Mouse (Mus musculus) kidney, adult 9 months (tissue): ENCODE measurements around the gene Ppp4r3b.

Source experiments
- DNase-seq: peaks from one replicate; pipeline ENCODE4 v3.0.0; 2022

The Ppp4r3b gene

DNA sequence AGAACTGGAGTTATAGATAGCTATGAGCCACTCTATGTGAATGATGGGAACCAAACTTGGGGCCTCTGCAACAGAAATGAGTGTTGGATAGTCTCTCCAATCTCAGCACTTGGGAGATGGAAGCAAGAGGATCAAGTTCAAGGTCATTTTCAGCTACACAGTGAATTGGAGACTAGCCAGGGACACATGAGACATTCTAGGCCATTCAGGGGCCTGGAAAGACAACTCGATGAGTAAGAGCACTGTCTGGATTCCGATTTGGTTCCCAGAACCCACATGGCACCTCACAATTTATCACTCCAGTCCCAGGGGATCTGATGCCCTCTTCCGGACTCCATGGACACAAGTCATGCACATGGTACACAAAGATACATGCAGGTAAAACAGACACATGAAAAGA, 65.9 kb downstream of the Ppp4r3b start:
- no peak for DNase-seq

- no peak for DNase-seq
Measured at GRCm38 (mm10) chr11:29239353-29239752, 66.7 kb downstream of the Ppp4r3b start.

DNA sequence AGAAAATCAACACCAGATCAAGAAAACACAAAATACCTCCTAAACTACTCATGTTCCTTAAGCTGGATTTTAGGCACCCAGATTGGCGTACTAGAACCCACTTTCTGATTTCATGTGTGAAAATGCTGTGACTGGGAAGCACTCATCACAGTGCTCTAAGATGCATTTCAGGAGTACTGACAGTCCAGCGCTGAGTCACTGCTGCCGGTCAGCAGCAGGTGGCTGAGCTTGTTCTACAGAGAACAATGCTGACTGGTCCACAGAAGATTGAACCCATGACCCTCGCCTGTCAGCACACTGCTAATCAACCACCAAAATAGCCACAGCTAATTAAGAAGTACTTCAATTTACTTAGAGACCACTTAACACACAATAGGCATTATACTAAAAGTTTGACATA, 69.3 kb downstream of the Ppp4r3b start:
- DNase-seq: no peak

DNA sequence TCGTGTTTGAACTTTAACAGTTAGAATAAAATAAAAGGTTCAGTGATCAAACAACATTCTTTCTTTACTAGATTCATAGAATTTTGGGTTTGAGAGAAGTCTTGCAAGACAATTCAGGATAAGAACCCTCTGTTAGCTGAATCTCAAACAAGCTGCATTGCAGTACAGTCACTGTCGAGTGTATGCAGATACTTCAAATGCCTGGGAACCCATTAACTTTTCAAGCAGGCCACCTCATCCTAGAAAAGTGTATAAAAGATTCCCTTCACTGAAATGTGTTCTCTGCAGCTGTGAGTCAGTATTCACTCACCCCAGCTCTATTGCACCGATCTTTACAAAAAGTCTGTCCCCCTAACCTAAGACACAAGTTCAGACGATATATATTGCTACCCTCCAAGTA, 73.3 kb downstream of the Ppp4r3b start:
- DNase-seq: no peak

GRCm38 (mm10) chr11:29246883-29247650, 74.4 kb downstream of the Ppp4r3b start, which contains the start of gene Cfap36:
Gene Cfap36 (minus strand): TSS chr11:29247409.
- peak; percentile 96 for DNase-seq

DNA sequence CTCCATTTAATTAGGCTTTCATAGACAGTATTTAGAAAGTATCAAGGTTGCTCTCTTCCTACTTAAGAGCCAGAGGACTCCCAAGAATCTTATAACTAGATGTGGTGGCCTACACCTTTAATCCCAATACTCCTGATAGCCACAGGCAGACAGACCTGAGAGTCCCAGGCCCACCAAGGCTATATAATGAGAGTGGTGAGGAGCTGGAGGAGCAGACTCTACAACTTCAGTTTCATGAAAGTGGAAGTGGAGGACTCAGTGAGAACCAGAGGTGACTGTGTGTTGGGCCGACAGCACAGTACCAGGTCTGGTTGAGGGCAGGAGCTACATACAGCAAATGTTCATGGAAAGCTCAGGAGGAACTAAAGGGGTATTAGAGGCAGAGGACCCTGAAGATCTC, 75.0 kb downstream of the Ppp4r3b start:
- DNase-seq: peak; percentile 16

GRCm38 (mm10) chr11:29248386-29248785, 75.7 kb downstream of the Ppp4r3b start:
- no peak for DNase-seq

- DNase-seq: no peak
Measured at GRCm38 (mm10) chr11:29254643-29255042, 82.0 kb downstream of the Ppp4r3b start.

DNA sequence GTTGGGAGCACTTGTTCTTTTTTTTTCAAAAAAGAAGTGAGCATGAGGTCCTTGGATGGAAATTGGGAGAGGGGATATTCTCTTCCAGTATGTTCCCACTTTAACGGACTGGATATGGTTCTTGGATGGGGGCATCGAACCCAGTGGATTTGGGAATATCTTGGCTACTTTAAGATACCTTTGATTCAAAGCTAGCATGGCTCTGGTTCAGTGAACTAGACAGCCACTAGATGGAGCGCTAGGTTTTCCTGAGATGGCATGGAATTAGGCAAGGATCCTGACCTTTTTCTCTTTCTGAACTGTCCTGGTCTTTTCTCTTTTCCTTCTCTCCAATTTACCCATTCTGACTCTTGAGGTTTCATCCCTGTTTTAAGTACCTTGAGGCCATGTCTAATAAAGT, 95.1 kb downstream of the Ppp4r3b start:
- peak; percentile 63 for DNase-seq
